Mouse (Mus musculus) olfactory bulb, adult 2 months (tissue): ENCODE results near the gene Schip1.

Source experiments
- CTCF ChIP-seq: fragments of 200-500 bp; IDR thresholded peaks from 2 replicates; pipeline ENCODE4 v1.5.1; 2012; ENCODE audit warnings: low read depth, mild to moderate bottlenecking, low read length, moderate library complexity; ENCODE audit not compliant: insufficient read depth
- POLR2A ChIP-seq: fragments of 200-500 bp; IDR thresholded peaks from 2 replicates; pipeline ENCODE4 v1.6.1; 2012; ENCODE audit warnings: mild to moderate bottlenecking, low read depth, low read length, moderate library complexity; ENCODE audit not compliant: insufficient read depth

- TF ChIP-seq CTCF (no peak), POLR2A (no peak)
Observed at GRCm38 (mm10) chr3:68453266-68453665, 388.7 kb downstream of the Schip1 start.
